Mouse (Mus musculus) E14TG2a.4 (cell line): ENCODE results near the gene Dpysl5.

ENCODE experiments used
- CTCF ChIP-seq: conservative IDR thresholded peaks from 2 replicates; pipeline ENCODE4 v1.5.1; 2014; ENCODE audit warnings: low read length
- NANOG ChIP-seq: IDR thresholded peaks from 2 replicates; pipeline ENCODE4 v1.6.1; 2014; ENCODE audit warnings: borderline replicate concordance, low read length, mixed read lengths
- POU5F1 ChIP-seq: IDR thresholded peaks from 2 replicates; pipeline ENCODE4 v1.6.1; 2014; ENCODE audit warnings: low read length, borderline replicate concordance

- no peak for TF ChIP-seq CTCF
- TF ChIP-seq POU5F1, result no peak
- TF ChIP-seq NANOG, result no peak
These were observed 28.2 kb downstream of the Dpysl5 start for GRCm38 (mm10) chr5:30739595-30739994.
